Mouse (Mus musculus) adrenal gland, postnatal 10 days (tissue): ENCODE data around the gene Tmem223. TPM values are rescaled to one million over a fixed set of nuclear protein-coding genes. Genes with fewer than 3 reads are reported as not detected.

Source experiments
- DNase-seq: peaks from one replicate; pipeline ENCODE4 v3.0.0; 2021; ENCODE audit warnings: mixed read lengths
- microRNA-seq: library from miRNA; unstranded; fragments of <30 nt; microRNA quantifications from one replicate; pipeline ENCODE4 v1.2.0, GENCODE M21; 2021
- total RNA-seq, 2 experiments: library from RNA; stranded (reverse); gene quantifications; 2 replicates each; pipeline ENCODE4 v1.2.3; 2021

Tmem223 gene
- total RNA-seq, 2 experiments from 2014 or later = 101 to 127 TPM

DNA sequence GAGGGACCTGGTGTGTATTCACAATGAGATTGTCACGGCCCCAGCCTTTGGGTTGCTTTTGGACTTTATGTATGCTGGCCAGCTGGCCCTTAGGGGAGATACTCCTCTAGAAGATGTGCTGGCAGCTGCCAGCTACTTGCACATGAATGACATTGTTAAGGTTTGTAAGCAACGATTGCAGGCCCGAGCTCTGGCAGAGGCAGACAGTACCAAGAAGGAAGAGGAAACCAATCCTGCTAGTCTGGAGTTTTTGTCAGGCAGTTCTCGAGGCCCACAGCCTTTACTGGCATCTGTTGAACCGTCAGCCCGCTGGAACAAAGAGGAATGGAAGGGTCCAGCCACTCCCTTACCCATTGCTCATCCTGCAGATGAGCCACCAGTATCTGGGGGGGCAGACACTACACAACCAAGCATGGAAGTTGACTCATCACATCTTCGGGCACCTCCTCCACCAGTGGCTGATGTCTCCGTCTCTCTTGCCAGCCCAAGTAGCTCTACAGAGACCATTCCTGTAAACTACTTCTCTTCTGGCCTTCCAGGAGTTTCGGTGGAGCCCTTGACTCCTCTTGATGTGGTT lies 32.5 kb downstream of the Tmem223 start:
- no peak for DNase-seq

DNA sequence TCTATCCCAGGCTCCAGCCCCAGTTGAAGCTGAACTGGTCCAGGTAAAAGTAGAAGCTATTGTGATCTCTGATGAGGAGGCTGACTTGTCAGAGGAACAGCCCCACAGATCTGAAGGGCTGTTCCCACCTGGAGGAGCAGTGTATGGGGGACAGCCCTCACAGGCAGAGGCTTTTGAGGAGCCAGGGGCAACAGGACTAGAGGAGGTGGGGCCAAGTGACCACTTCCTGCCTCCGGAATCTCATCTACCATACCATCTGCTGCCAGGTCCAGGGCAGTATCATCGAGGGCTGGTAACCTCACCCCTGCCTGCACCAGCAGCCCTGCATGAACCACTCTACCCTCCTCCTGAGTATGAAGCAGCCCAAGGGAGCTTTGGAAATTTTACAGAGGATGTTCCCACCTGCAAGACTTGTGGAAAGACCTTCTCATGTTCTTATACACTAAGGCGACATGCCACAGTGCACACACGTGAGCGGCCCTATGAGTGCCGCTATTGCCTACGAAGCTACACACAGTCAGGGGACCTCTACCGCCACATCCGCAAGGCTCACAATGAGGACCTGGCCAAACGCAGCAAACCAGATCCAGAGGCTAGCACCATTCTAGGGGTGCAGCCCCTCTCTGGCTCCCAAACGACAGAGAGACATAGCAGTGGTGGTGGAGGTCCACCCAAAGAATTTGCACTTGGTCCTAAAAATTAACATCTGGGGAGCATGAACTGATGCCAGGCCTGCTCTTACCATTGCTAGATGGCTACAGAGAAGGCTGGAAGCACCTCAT lies 33.3 kb downstream of the Tmem223 start:
- DNase-seq = no peak

DNA sequence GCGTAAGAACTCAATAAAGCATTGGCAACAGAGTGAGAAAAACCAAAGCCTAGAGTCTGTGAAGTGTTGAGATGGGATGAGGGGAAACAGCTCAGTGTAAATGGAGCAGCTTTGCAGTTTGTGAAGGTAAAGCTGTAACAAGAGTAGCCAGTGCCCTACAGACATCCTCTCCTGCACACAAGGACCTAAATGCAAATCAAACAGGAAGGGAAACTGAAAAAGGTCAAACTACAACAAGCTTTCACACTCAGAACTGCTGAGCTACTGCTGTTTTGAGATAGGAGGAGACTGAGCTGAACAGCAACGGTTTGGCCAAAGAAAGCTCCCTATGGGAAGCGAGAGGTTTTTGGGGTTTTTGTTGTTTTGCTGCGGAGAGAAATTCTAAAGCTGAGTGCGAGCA lies 36.0 kb downstream of the Tmem223 start:
- DNase-seq = no peak

DNA sequence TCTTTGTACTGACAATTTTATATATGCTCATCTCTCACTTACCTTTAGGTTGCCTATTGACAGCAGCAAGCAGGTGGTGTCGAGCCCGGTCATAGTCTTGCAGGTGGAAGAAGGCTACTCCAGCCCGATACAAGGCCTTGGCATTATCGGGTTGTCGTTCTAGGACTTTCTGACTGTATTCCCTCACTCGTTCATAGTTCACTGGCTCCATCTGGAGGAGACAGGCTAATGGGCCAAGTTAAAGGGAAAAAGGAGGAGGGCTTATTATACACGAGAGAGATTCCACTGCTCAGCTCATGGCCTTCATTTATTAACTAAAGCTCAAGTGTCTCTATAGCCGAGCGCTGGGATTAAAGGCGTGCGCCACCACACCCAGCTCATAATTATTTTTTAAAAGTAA lies 45.0 kb downstream of the Tmem223 start:
- DNase-seq = no peak

DNA sequence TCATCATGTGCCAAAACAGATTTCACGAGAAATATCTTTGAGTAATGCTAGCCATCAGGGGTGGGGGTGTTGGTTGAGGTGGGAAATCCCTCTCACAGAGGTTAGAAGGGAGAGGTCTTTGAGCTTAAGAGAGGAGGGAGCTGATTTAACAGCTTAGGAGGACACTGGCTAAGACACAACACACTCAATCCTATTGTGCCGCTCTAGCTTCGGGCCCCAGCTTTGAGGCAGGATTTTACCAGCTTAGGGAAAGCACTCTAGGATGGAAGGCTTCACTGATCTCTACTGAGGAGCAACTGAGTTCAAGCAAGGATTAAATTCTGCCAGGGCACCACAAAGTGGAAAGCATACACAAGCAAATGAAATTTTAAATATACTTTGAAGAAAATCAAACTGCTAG lies 46.2 kb downstream of the Tmem223 start:
- no peak for DNase-seq

DNA sequence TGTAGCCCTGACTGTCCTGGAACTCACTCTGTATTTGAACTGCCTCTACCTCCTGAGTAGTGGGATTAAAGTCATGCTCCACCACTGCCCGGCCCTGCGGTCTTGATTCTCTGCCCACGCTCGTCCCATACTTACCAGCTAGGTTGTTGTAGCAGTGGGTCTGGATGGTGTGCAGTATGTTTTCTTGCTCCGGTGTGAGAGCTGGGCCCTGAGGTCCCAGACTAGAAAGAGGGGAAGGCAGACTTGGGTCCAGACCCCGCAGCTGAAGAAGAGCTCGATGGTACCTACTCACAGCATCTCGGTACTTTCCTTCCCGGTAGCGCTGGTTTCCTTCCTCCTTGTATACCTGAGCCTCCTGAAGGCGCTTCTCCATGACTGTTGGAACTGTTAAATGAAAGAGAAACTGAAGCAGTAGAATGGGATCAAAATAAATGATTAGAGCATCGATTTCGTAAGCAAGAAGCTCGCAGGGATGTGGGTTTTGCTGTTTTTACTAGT lies 47.6 kb downstream of the Tmem223 start:
- DNase-seq = no peak

DNA sequence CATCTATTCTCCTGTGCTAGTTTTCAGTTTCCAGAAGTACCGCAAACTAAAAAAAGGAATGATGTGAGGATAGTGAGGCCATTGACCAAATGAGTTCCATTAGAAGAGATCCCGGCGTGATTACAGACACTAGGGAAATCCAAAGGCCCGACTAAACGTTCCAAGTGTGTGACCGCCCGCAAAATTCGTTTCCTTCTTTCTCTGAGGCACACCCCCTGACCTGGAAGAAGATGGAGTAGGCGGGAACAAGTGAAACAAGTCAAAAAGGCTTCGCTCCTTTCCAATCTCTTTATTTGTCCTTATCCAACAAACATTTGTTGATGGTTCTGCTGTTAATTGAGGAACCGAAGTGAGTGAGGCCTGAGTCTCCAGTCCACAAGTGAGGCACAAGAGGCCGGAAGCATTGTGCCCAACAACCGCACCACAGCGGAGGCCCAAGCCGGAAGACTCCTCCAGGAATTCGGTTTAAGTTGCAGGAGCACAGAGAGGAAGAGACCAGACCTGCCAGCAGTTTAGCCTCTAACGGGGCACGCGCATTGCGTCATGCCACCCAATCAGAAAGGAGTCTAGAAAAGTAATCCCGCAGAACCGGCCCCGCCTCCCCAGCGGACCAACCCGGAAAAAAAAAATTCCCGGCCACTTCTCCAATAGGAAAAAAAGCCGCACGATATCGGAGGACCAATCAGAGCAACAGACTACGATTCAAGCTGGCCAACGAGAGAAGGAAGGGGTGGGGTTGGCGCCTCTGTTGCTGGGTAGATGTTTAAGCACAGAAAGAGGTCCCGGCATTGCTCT lies 48.2 kb downstream of the Tmem223 start, which contains the start of gene Ttc9c:
TSS of gene Ttc9c (minus strand) at position 533 of the 795 bp plus-strand sequence.
- peak; percentile 96 for DNase-seq

DNA sequence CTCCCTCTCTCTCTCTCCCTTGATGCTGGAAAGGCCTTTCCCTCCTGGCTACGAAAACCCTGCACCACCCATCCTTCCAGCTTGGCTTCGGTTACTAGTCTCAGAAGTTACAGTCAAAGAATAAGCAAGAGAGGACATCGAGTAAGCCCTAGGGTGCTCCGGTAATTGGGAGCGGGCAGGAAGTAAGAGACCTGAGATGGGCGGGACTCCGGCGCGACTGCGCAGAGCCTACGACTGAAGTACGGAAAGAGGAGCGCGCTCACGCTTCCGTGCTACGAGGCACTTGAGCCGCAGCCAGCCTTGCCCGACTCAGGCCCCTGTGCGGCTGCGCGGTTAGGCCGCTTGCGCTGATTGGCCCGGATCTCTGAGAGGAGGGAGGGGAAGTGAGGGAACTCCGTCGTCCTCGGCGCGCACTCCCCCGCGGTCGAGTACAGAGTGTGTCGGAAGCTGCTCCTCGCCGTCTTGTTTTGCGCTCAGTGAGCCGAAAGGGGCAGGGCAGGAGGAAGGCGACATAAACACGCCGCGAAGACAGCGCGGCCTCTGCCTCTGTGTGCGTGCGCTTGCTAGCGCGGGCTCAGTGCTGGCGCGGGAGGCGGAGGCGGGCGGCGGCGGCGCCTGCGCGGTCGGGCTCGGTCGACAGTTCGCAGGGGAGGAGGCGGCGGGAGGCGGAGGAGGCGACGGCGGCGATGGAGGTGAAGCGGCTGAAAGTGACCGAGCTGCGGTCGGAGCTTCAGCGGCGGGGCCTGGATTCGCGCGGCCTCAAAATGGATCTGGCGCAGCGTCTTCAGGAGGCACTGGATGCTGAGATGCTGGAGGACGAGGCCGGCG lies 49.0 kb downstream of the Tmem223 start, which contains the start of gene Hnrnpul2:
TSS of gene Hnrnpul2 (plus strand) at position 415 of the 828 bp plus-strand sequence.
- DNase-seq = peak; percentile 99

DNA sequence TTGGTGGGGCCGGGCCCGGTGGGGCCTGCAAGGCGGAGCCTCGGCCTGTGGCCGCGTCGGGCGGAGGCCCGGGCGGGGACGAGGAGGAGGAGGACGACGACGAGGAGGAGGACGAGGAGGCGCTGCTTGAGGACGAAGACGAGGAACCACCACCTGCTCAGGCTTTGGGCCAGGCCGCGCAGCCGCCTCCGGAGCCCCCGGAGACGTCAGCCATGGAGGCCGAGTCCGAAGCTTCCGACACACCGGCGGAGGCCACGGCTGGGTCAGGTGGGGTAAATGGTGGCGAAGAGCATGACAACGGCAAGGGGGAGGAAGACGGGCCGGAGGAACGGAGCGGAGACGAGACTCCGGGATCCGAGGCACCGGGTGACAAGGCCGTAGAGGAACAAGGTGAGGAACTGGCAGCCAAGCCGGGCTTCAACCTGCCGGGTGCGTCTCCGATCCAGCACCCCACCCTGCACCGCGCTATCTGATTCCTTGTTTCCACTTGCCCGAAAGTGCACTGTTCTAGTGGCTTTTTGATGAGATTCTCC lies 49.7 kb downstream of the Tmem223 start:
- DNase-seq = no peak

DNA sequence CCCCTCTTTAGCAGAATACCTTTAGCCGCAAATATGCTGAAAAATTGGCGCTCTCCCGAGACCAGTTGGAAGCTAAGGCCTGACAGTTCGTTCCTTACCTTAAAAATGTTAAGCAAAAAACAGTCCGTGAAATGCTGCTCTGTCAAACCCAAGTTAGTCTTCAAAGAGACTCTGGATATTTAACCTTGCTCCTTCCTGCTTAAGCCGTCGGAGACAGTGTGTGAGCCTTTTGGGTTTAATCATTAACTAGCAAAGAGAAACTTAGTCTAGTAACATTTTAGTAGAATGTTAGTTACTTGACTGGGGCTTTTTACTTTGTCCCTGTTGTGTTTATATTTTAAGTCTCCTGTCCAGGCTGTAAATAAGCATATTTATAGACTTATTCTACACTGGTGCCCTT lies 50.4 kb downstream of the Tmem223 start:
- no peak for DNase-seq

Small RNA genes within 50 kb of the gene (microRNA-seq; reads per million reads assigned to microRNA genes)
- not detected for gene Mir6992

Other genes starting within 250 kb of the Tmem223 start
- 1 to 10 TPM in 1 of 2 experiments, under 1 TPM in 1; 0.58 to 1.4 TPM for gene Slc22a8, start 179.7 kb upstream of the Tmem223 start, total RNA-seq
- not detected for gene Slc22a6, start 153.0 kb upstream of the Tmem223 start, total RNA-seq
- gene Chrm1, start 107.2 kb upstream of the Tmem223 start, total RNA-seq = 1 to 10 TPM; 2.1 to 2.5 TPM
- gene Slc3a2, start 47.6 kb upstream of the Tmem223 start, total RNA-seq = 100 to 1,000 TPM in 1 of 2 experiments, 10 to 100 TPM in 1; 97.4 to 178 TPM
- 10 to 100 TPM; 51.1 to 58.8 TPM for gene Wdr74, start 35.2 kb upstream of the Tmem223 start, total RNA-seq
- gene 1700092M07Rik, start 30.3 kb upstream of the Tmem223 start, total RNA-seq = 1 to 10 TPM; 1.3 to 3.1 TPM
- gene Stx5a, start 29.6 kb upstream of the Tmem223 start, total RNA-seq = 10 to 100 TPM; 73.8 to 75.8 TPM
- gene Nxf1, start 13.9 kb upstream of the Tmem223 start, total RNA-seq = 100 to 1,000 TPM in 1 of 2 experiments, 10 to 100 TPM in 1; 88.6 to 107 TPM
- 10 to 100 TPM; 48.6 to 50.0 TPM for gene Tmem179b, start 3.5 kb downstream of the Tmem223 start, total RNA-seq
- 10 to 100 TPM; 12.4 to 19.5 TPM for gene Taf6l, start 15.4 kb downstream of the Tmem223 start, total RNA-seq
- gene Polr2g, start 27.6 kb downstream of the Tmem223 start, total RNA-seq = 10 to 100 TPM; 81.3 to 90.4 TPM
- 1 to 10 TPM; 2.0 to 2.3 TPM for gene Zbtb3, start 31.6 kb downstream of the Tmem223 start, total RNA-seq
- 10 to 100 TPM; 25.7 to 30.7 TPM for gene Ttc9c, start 48.3 kb downstream of the Tmem223 start, total RNA-seq
- 10 to 100 TPM; 58.0 to 62.7 TPM for gene Hnrnpul2, start 49.0 kb downstream of the Tmem223 start, total RNA-seq
- gene AC129217.1, start 58.8 kb downstream of the Tmem223 start, total RNA-seq = not detected
- 100 to 1,000 TPM; 157 to 160 TPM for gene Bscl2, start 66.5 kb downstream of the Tmem223 start, total RNA-seq
- gene Gng3, start 68.2 kb downstream of the Tmem223 start, total RNA-seq = 1 to 10 TPM; 5.8 to 9.8 TPM
- gene Lrrn4cl, start 79.8 kb downstream of the Tmem223 start, total RNA-seq = 1 to 10 TPM; 5.5 to 6.1 TPM
- gene Ubxn1, start 100.5 kb downstream of the Tmem223 start, total RNA-seq = 100 to 1,000 TPM; 193 to 217 TPM
- 10 to 100 TPM; 69.1 to 79.0 TPM for gene Uqcc3, start 109.9 kb downstream of the Tmem223 start, total RNA-seq
- gene Lbhd1, start 112.7 kb downstream of the Tmem223 start, total RNA-seq = 10 to 100 TPM in 1 of 2 experiments, 1 to 10 TPM in 1; 7.4 to 10.7 TPM
- gene Gm49403, start 112.9 kb downstream of the Tmem223 start, total RNA-seq = not detected
- 10 to 100 TPM; 31.5 to 31.9 TPM for gene 1810009A15Rik, start 117.9 kb downstream of the Tmem223 start, total RNA-seq
- gene Gm49416, start 117.9 kb downstream of the Tmem223 start, total RNA-seq = not detected
- 10 to 100 TPM; 23.7 to 25.2 TPM for gene Ints5, start 122.0 kb downstream of the Tmem223 start, total RNA-seq
- 100 to 1,000 TPM; 142 to 150 TPM for gene Ganab, start 127.1 kb downstream of the Tmem223 start, total RNA-seq
- 10 to 100 TPM; 55.1 to 59.3 TPM for gene B3gat3, start 149.4 kb downstream of the Tmem223 start, total RNA-seq
- gene Rom1, start 158.4 kb downstream of the Tmem223 start, total RNA-seq = 10 to 100 TPM; 17.4 to 24.0 TPM
- 10 to 100 TPM; 43.6 to 53.3 TPM for gene Eml3, start 158.6 kb downstream of the Tmem223 start, total RNA-seq
- gene Mta2, start 170.9 kb downstream of the Tmem223 start, total RNA-seq = 100 to 1,000 TPM in 1 of 2 experiments, 10 to 100 TPM in 1; 94.8 to 111 TPM
- gene Tut1, start 182.9 kb downstream of the Tmem223 start, total RNA-seq = 10 to 100 TPM; 17.4 to 19.3 TPM
- 100 to 1,000 TPM; 355 to 407 TPM for gene Eef1g, start 196.0 kb downstream of the Tmem223 start, total RNA-seq
- gene Ahnak, start 218.3 kb downstream of the Tmem223 start, total RNA-seq = 100 to 1,000 TPM; 146 to 184 TPM